Mouse (Mus musculus): ENCODE measurements around the gene Stum.

The Stum gene

DNA sequence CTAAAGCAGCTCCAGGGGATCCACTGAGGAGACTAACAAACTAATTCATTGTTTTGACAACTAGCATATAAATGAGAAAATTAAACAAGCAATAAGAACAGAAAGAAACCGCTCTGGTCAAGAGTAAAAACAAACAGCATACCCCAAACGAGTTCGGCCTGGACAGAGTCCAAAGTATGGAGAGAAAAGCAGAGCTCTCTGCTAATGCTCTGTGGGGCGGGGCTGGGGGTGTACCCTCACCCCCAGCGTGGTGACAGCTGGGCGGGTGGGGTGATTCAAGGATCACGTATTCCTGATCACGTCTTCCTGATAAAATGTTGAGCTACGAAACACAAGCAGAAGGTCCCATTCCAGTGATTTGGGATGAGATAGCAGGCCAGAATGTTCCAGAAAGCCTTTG lies 9.5 kb upstream of the Stum start:
- DNase-seq (ENCODE audit: low spot score) = no peak

DNA sequence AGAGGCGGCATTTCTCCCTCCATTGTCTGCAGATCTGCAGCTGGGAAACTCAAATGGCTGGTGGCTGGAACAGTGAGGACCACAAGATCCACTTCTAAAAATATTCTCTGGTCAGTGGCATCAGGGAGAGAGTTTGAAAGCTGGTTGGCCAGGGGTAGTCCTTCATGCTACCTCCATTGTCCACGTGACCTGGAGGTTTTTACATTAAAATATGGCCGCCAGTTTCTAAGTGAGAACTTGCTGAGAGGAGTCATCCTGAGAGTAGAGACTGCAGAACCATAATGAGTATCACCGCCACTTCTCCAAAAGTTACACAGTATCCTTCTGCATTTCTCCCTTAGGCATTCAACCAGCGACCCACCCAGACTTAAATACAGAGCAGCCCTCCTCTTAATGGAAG lies 2.0 kb upstream of the Stum start:
- no peak for DNase-seq (ENCODE audit: low spot score)

- peak; percentile 47 for DNase-seq (ENCODE audit: low spot score)
These were observed 385 bp downstream of the Stum start for GRCm38 (mm10) chr1:180482840-180483398.

GRCm38 (mm10) chr1:180481956-180482355 lies 1.3 kb downstream of the Stum start:
- peak; percentile 62 for DNase-seq (ENCODE audit: low spot score)

DNA sequence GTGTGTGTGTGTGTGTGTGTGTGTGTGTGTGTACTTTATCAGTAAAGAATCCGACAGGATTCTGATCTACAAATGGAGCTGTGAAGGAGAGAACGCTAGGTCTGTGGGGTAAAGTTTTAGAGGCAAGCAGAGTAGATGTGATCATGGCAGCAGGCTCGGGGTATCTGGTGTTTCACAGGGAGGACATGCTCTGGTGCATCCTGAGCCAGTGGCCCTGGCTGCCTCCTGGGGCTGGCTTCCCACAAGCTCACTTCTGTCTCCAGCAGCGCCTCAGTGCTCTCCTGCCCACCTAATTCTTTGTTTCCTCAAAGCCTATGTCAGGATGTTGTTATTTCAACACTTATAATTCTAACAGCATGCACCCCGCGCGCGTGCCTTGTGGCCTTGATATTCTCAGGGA lies 2.0 kb downstream of the Stum start:
- DNase-seq (ENCODE audit: low spot score) = no peak

DNA sequence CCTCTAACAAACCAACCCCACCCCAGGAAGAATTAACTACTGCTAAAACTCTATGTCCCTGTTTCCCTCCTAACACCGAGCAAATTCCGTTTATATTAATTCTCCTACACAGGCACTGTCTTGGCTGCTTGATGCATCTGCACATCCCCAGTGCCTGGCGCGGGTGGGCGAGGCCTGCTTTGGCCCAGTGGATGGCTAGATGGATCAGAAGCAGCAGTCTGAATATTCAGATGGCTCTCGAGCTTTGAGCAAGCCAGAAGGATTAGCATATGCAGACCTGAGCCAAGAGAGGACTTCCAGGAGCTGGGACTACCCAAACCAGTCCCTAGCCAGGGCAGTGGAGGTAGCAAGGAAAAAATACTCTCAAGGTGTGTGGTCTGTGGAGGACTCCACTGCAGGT lies 3.0 kb downstream of the Stum start:
- DNase-seq (ENCODE audit: low spot score) = no peak

GRCm38 (mm10) chr1:180473566-180473965 lies 9.7 kb downstream of the Stum start:
- no peak for DNase-seq (ENCODE audit: low spot score)

- DNase-seq (ENCODE audit: low spot score) = no peak
These were observed 15.3 kb downstream of the Stum start for GRCm38 (mm10) chr1:180468004-180468403.

DNA sequence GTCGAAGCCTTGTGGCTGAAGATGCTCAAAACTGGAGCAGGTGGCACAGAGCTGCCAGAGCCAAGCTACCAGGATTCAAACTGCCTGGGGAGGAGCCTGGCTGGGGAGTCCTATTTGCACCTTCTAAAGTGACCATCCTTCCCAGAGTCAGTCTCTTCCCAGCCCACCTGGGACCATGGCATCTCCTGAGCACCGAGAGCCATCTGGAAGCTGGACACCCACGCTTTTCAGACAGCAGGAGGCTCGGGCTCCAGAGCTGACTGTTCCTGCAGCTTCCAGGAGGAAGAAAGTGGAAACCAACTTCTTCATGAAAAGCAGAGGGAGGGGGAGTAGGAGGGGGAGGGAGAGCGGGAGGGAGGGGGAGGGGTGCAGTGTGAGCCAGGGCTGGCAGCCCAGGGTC lies 17.7 kb downstream of the Stum start:
- no peak for DNase-seq (ENCODE audit: low spot score)

GRCm38 (mm10) chr1:180464357-180464756 lies 18.9 kb downstream of the Stum start:
- no peak for DNase-seq (ENCODE audit: low spot score)

- DNase-seq (ENCODE audit: low spot score) = no peak
These were observed 20.3 kb downstream of the Stum start for GRCm38 (mm10) chr1:180462983-180463475.

GRCm38 (mm10) chr1:180462396-180462795 lies 20.9 kb downstream of the Stum start:
- no peak for DNase-seq (ENCODE audit: low spot score)

- DNase-seq (ENCODE audit: low spot score) = no peak
These were observed 22.6 kb downstream of the Stum start for GRCm38 (mm10) chr1:180460721-180461120.

DNA sequence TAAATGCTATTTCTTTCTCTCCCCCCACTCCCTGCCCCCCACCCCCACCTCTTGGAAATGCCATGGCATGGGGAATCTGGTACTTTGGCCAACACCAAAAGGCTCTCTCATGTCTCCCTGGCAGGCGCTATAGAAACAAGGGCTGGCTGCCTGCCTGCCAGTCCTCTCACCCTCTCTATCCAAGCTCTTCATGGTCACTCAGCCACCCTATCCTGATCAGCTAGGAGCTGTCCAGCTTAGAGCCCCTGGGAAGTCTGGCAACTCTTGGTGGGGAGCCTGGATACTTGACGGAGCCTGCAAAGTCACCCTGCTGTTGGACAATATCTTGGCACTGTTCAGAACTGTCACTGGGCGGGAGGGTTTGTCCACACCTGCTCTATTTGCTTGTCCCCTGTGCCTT lies 24.6 kb downstream of the Stum start:
- no peak for DNase-seq (ENCODE audit: low spot score)

GRCm38 (mm10) chr1:180458274-180458673 lies 25.0 kb downstream of the Stum start:
- DNase-seq (ENCODE audit: low spot score) = peak; percentile 36

DNA sequence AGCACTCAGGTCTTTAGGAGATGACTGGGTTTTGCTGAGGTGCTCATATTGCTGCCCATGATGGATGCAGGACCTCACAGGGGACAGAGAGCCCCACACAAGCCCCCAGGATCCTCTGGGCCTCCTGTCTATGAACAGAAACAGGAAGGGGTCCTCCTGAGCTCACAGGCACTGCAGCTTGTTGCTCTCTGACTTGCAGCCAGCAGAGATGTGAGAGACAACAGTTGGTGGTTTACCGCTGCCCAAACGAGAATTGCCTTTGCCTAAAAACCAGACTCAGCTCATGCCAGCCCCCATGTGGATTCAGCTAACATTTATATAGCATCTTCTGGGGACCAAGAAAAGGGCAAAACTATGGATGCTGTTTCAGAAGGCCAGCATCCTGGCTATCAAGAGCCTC lies 33.7 kb downstream of the Stum start:
- DNase-seq (ENCODE audit: low spot score) = no peak

DNA sequence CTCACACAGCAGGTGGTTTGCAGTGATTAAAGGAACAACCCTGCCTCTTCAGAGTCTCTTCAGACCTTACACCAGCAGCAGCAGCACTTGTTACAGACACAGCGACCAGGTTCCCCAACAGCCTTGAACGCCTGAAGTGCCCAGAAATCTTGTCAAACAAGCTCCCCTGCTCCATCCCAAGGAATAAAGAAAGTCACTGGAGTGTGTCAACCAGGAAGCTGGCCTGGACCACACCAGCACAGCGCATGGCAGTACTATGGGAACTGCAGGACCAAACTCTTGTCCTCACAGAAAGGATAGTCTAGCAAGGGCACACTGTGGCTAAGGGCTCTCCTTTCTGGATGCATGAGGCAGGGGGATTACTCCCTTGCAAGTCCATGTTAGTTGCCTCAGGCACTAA lies 38.9 kb downstream of the Stum start:
- no peak for DNase-seq (ENCODE audit: low spot score)

GRCm38 (mm10) chr1:180439496-180439895 lies 43.8 kb downstream of the Stum start:
- no peak for DNase-seq (ENCODE audit: low spot score)

GRCm38 (mm10) chr1:180434925-180435324 lies 48.4 kb downstream of the Stum start:
- DNase-seq (ENCODE audit: low spot score) = no peak

GRCm38 (mm10) chr1:180433796-180434566 lies 49.3 kb downstream of the Stum start:
- DNase-seq (ENCODE audit: low spot score) = peak; percentile 93

GRCm38 (mm10) chr1:180433098-180433538 lies 50.2 kb downstream of the Stum start:
- peak; percentile 63 for DNase-seq (ENCODE audit: low spot score)

GRCm38 (mm10) chr1:180431833-180432232 lies 51.5 kb downstream of the Stum start:
- no peak for DNase-seq (ENCODE audit: low spot score)

GRCm38 (mm10) chr1:180429819-180430218 lies 53.5 kb downstream of the Stum start:
- DNase-seq (ENCODE audit: low spot score) = no peak

DNA sequence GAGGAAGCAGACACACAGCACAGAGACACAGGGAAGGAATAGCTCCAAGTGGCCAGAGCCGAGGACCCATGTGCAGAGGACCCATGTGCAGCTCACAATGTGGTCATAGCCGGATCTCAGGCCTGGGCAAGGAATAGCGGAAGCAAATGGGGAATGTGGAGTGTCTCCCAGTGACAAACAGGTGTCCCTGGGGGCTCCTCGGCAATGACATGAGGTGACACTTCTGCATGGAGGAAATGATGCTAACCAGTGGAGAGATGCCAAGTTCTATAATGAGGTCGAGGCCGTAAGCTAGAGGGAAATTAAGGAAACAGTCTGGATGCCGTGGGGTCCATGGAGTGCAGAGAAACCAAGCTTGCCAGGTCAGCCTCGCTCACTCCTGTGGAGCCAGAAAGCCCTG lies 54.4 kb downstream of the Stum start:
- DNase-seq (ENCODE audit: low spot score) = no peak

Measured in embryo, embryonic 10 days (tissue).